Comparison of ENCODE assay signal across 20 mouse cellular contexts in the genomic region with DNA sequence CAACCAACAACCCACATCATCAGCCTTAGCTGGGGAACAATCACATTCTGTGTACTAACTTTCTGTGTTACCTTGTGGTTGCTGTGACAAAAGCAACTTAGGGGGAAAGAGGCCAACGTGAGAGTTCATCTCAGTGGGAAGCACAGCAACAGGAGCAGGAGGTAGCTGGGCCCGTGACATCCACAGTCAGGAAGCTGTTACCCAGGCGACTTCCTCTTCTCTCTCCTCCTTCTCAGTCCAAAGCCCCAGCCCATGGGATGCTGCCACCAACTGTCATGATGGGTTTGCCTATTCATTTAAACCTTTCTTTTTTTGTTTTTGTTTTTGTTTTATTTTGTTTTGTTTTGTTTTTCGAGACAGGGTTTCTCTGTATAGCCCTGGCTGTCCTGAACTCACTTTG.
"Had no signal": no experiment of that assay in that cellular context is flagged by ENCODE, and none has a peak within 500 bp of the region (broad histone marks: within the 10 kb centered on the region; RNA-seq: fewer than 3 reads in every experiment).

No protein-coding gene starts in this region.

- ATAC-seq: liver, postnatal 0 days; lung, postnatal 0 days; midbrain, embryonic 15.5 days had no signal

- H3K4me1 ChIP-seq: limb, embryonic 15.5 days had no signal

- H3K9me3 ChIP-seq: limb, embryonic 12.5 days; limb, embryonic 15.5 days; midbrain, embryonic 12.5 days; midbrain, embryonic 15.5 days; neural tube, embryonic 12.5 days; neural tube, embryonic 15.5 days had no signal

- H3K4me3 ChIP-seq: limb, embryonic 12.5 days; limb, embryonic 15.5 days; midbrain, embryonic 12.5 days; midbrain, embryonic 15.5 days; neural tube, embryonic 12.5 days; neural tube, embryonic 15.5 days had no signal

- H3K9ac ChIP-seq: limb, embryonic 12.5 days; limb, embryonic 15.5 days; liver, embryonic 14.5 days; liver, postnatal 0 days; lung, embryonic 14.5 days; midbrain, embryonic 12.5 days; midbrain, embryonic 15.5 days; neural tube, embryonic 12.5 days; neural tube, embryonic 15.5 days had no signal

- H3K36me3 ChIP-seq: limb, embryonic 12.5 days; limb, embryonic 15.5 days; midbrain, embryonic 12.5 days; midbrain, embryonic 15.5 days; neural tube, embryonic 12.5 days; neural tube, embryonic 15.5 days had no signal

- H3K27me3 ChIP-seq: limb, embryonic 12.5 days; limb, embryonic 15.5 days; midbrain, embryonic 12.5 days; midbrain, embryonic 15.5 days; neural tube, embryonic 12.5 days; neural tube, embryonic 15.5 days had no signal

- H3K4me2 ChIP-seq: limb, embryonic 12.5 days; limb, embryonic 15.5 days; liver, embryonic 11.5 days; lung, embryonic 14.5 days; midbrain, embryonic 12.5 days; midbrain, embryonic 15.5 days; neural tube, embryonic 12.5 days; neural tube, embryonic 15.5 days had no signal

- H3K27ac ChIP-seq: limb, embryonic 12.5 days; limb, embryonic 15.5 days; liver, embryonic 14.5 days; macrophage; midbrain, embryonic 12.5 days; midbrain, embryonic 15.5 days; neural tube, embryonic 12.5 days; neural tube, embryonic 15.5 days had no signal

- DNase-seq: kidney, adult 18-20 months; kidney, adult 9 months; kidney, postnatal 25 days; left cerebral cortex, postnatal 4 days; liver, postnatal 0 days; lung, embryonic 14.5 days; right cerebral cortex, adult 18-20 months; right cerebral cortex, postnatal 14 days; thymus, adult 18-20 months; thymus, postnatal 14 days had no signal
